Mouse (Mus musculus) megakaryocyte, embryonic 14.5 days (primary cell): ENCODE measurements around the gene Agap3. TPM values are rescaled to one million over a fixed set of nuclear protein-coding genes. Genes with fewer than 3 reads are reported as not detected.

Experiments
- H3K27me3 ChIP-seq: replicated peaks from 2 replicates; pipeline ENCODE3; 2012; ENCODE audit warnings: inconsistent platforms
- H3K36me3 ChIP-seq: replicated peaks from 2 replicates; pipeline ENCODE3; 2012; ENCODE audit warnings: low read length, inconsistent platforms, mixed read lengths
- H3K4me1 ChIP-seq: 2 replicates; pipeline ENCODE4 v1.6.1; 2012; ENCODE audit warnings: inconsistent platforms
- H3K4me3 ChIP-seq: replicated peaks from 2 replicates; pipeline ENCODE3; 2012; ENCODE audit warnings: moderate library complexity, mild to moderate bottlenecking, inconsistent platforms
- H3K9me3 ChIP-seq: 2 replicates; pipeline ENCODE4 v1.6.1; 2012; ENCODE audit warnings: inconsistent platforms
- FLI1 ChIP-seq: IDR thresholded peaks from 2 replicates; pipeline ENCODE4 v1.6.1; 2012; ENCODE audit warnings: low read length, inconsistent platforms, mixed read lengths
- GATA1 ChIP-seq: IDR thresholded peaks from 3 replicates; pipeline ENCODE4 v1.6.1; 2012; ENCODE audit warnings: mixed read lengths, low read length, inconsistent platforms, borderline replicate concordance
- polyA plus RNA-seq: library from polyadenylated mRNA; stranded (reverse); fragments of >175 nt; gene quantifications from 2 replicates; pipeline ENCODE4 v1.2.3, GENCODE M21; 2012; ENCODE audit warnings: low replicate concordance; ENCODE audit not compliant: insufficient read depth

Gene Agap3
- polyA plus RNA-seq, 1 experiment = 117 TPM

GRCm38 (mm10) chr5:24420381-24420780 is 31.6 kb upstream of the Agap3 start:
- Histone ChIP-seq H3K36me3 (peaks cover 55% of the 10 kb centered on the region), H3K4me1 (peaks cover 63% of the 10 kb centered on the region), H3K27me3 (peaks cover 26% of the 10 kb centered on the region), H3K4me3 (no peak overlapping the region), H3K9me3 (no peaks in the 10 kb centered on the region)
- no peak for TF ChIP-seq GATA1
- TF ChIP-seq FLI1 = no peak

GRCm38 (mm10) chr5:24423129-24424003 is 28.6 kb upstream of the Agap3 start, which contains the start of the genes Cdk5 and Slc4a2:
Gene Cdk5 (minus strand): TSS chr5:24423530.
Gene Slc4a2 (plus strand): TSS chr5:24423837.
- peaks cover 80% of the 10 kb centered on the region for H3K4me1 ChIP-seq
- H3K9me3 ChIP-seq = no peaks in the 10 kb centered on the region
- H3K27me3 ChIP-seq = peaks cover 3% of the 10 kb centered on the region
- H3K36me3 ChIP-seq = peaks cover 49% of the 10 kb centered on the region
- H3K4me3 ChIP-seq = peak within 1 kb of the TSS; percentile 92
- TF ChIP-seq GATA1 (no peak), FLI1 (no peak)

- H3K4me1 ChIP-seq = peaks cover 79% of the 10 kb centered on the region
- H3K27me3 ChIP-seq = peaks cover 1% of the 10 kb centered on the region
- H3K36me3 ChIP-seq = peaks cover 49% of the 10 kb centered on the region
- H3K4me3 ChIP-seq = peak overlapping the region; percentile 92
- H3K9me3 ChIP-seq = no peaks in the 10 kb centered on the region
- TF ChIP-seq FLI1 = no peak
Observed at GRCm38 (mm10) chr5:24424004-24424781, 27.8 kb upstream of the Agap3 start.

GRCm38 (mm10) chr5:24424861-24425411 is 27.0 kb upstream of the Agap3 start:
- H3K27me3 ChIP-seq = no peaks in the 10 kb centered on the region
- peak overlapping the region; percentile 92 for H3K4me3 ChIP-seq
- H3K36me3 ChIP-seq = peaks cover 49% of the 10 kb centered on the region
- H3K9me3 ChIP-seq = no peaks in the 10 kb centered on the region
- peaks cover 72% of the 10 kb centered on the region for H3K4me1 ChIP-seq
- TF ChIP-seq FLI1 (no peak), GATA1 (no peak)

GRCm38 (mm10) chr5:24425421-24426036 is 26.4 kb upstream of the Agap3 start:
- Histone ChIP-seq H3K9me3 (no peaks in the 10 kb centered on the region), H3K36me3 (peaks cover 49% of the 10 kb centered on the region), H3K4me1 (peaks cover 66% of the 10 kb centered on the region), H3K27me3 (no peaks in the 10 kb centered on the region), H3K4me3 (peak overlapping the region; percentile 92)
- TF ChIP-seq FLI1 (no peak), GATA1 (no peak)

GRCm38 (mm10) chr5:24426037-24426432 is 25.9 kb upstream of the Agap3 start:
- peaks cover 61% of the 10 kb centered on the region for H3K4me1 ChIP-seq

GRCm38 (mm10) chr5:24426556-24427284 is 25.3 kb upstream of the Agap3 start:
- Histone ChIP-seq H3K27me3 (no peaks in the 10 kb centered on the region), H3K9me3 (no peaks in the 10 kb centered on the region), H3K4me1 (peaks cover 58% of the 10 kb centered on the region), H3K4me3 (peak overlapping the region; percentile 92), H3K36me3 (peaks cover 49% of the 10 kb centered on the region)
- TF ChIP-seq FLI1 = no peak
- no peak for TF ChIP-seq GATA1

More at GRCm38 (mm10) chr5:24426037-24426432, 25.9 kb upstream of the Agap3 start:
- Histone ChIP-seq H3K4me3 (peak overlapping the region; percentile 92), H3K36me3 (peaks cover 49% of the 10 kb centered on the region), H3K9me3 (no peaks in the 10 kb centered on the region), H3K27me3 (no peaks in the 10 kb centered on the region)
- TF ChIP-seq FLI1 = no peak
- TF ChIP-seq GATA1 = no peak

- peaks cover 53% of the 10 kb centered on the region for H3K4me1 ChIP-seq
- H3K36me3 ChIP-seq = peaks cover 49% of the 10 kb centered on the region
- no peaks in the 10 kb centered on the region for H3K27me3 ChIP-seq
- H3K9me3 ChIP-seq = no peaks in the 10 kb centered on the region
- H3K4me3 ChIP-seq = peak overlapping the region; percentile 92
- TF ChIP-seq GATA1 (no peak), FLI1 (no peak)
Observed at GRCm38 (mm10) chr5:24427285-24427633, 24.7 kb upstream of the Agap3 start.

GRCm38 (mm10) chr5:24427981-24428402 is 24.0 kb upstream of the Agap3 start:
- Histone ChIP-seq H3K36me3 (peaks cover 56% of the 10 kb centered on the region), H3K9me3 (no peaks in the 10 kb centered on the region), H3K4me1 (peaks cover 46% of the 10 kb centered on the region), H3K27me3 (no peaks in the 10 kb centered on the region), H3K4me3 (no peak overlapping the region)
- TF ChIP-seq GATA1 = no peak
- no peak for TF ChIP-seq FLI1
